Mouse (Mus musculus) large intestine, adult 2 months (tissue): ENCODE measurements around the gene Gabrp. TPM values are rescaled to one million over a fixed set of nuclear protein-coding genes. Genes with fewer than 3 reads are reported as not detected.

Experiments
- DNase-seq: peaks from one replicate; pipeline ENCODE4 v3.0.0-alpha.2; 2012; ENCODE audit warnings: low read depth, low spot score
- WGBS: fragments of 180-500 bp; shearing (Covaris S2); methylation state at CpG from one replicate; pipeline ENCODE4 v1.1.7; 2018; 5-methylcytosine and 5-hydroxymethylcytosine counted together
- polyA plus RNA-seq: library from polyadenylated mRNA; depleted of rRNA; stranded (reverse); fragments of >200 nt; gene quantifications from 2 replicates; pipeline ENCODE4 v1.2.3, GENCODE M21; 2012; rRNA removed

Gabrp gene
- polyA plus RNA-seq, 1 experiment: 0.04 TPM

- no peak for DNase-seq
- 91% methylated on average over 4 of the region's 4 CpGs for WGBS
Measured at GRCm38 (mm10) chr11:33534541-33534940, 44.2 kb downstream of the Gabrp start.

DNA sequence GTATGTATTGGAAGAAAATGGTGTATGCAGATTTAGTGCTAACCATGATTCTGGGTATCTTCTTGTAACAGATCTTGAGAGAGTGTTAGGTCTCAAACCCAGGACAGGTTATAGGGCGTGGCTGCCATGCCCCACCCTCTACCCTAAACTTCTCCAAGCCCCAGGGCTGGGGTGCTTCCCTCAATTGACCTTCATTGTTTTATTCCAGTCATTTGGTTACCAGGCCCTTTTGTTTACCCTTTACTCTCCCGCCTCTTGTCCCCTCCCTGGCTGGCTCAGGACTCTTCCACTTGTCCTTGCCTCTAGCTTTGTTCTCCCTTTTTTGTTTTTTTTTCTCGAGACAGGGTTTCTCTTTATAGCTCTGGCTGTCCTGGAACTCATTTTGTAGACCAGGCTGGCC, 45.2 kb downstream of the Gabrp start:
- WGBS: 35% methylated on average over 3 of the region's 3 CpGs
- no peak for DNase-seq

DNA sequence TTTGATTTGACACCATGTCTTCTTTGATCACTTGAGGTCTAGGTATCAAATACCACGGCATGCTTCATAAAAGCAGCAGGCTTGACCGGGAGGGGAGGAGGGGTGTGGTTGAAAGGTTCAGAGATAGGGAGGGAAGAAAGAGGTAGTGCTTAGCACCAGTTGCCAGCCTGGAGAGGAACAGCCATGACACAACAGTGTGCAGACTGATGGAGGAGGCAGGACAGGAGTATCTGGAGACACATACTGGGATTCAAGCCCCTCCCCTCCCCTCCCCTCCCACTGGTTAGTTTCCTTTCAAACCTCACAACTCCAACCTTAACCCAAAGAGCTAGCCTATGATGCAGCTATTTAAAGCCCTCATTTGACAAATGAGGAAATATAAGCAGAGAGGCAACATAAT, 49.2 kb downstream of the Gabrp start:
- 18% methylated on average over 2 of the region's 2 CpGs for WGBS
- DNase-seq: no peak

DNA sequence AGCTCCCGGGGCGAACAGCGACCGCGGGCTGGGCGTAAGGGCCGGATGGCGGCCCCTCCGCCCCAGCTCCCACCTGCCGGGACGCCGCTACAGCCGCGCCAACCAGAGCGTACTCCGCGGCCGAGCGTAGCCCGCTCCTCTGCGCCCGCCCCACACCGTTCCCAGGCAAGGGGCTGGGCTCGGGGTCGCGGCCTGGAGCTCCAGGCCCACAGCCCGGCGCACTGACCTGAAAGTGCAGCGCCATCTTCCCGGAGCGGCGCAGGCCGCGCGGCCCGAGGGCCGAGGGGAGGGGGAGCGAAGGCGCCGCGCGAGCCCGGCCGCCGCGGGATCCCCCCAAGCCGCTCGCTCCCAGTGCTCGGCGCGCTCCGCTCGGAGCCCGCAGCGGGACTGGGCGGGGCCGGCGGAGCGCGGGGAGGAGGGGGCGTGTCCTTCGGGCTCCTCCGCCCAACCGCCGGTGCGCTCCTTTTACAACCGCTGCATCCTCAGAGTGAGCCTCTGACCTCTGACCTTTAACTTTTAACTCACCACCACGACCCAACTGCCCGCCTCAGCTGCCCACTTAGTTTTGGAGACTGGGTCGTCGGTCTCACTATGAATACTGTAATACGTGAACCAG, 65.3 kb downstream of the Gabrp start, which contains the start of gene Ranbp17:
TSS of gene Ranbp17 (minus strand) at position 371 of the 616 bp plus-strand sequence.
- no peak for DNase-seq
- 3% methylated on average over 69 of the region's 72 CpGs for whole genome bisulfite sequencing

- under 1% methylated on average over 37 of the region's 43 CpGs for WGBS
- DNase-seq: peak; percentile 22
Measured at GRCm38 (mm10) chr11:33512854-33513375, 65.8 kb downstream of the Gabrp start.

GRCm38 (mm10) chr11:33509401-33509800, 69.4 kb downstream of the Gabrp start:
- DNase-seq: no peak

Other genes with a start within 250 kb of the Gabrp start
- gene Ranbp17, start 65.2 kb downstream of the Gabrp start, polyA plus RNA-seq: 0.21 and 0.29 TPM in 2 replicates
- not detected in 2 replicates for gene D130052B06Rik, start 20.3 kb upstream of the Gabrp start, polyA plus RNA-seq